Mouse (Mus musculus) liver, embryonic 14.5 days (tissue): ENCODE data around the gene Pemt. TPM values are rescaled to one million over a fixed set of nuclear protein-coding genes. Genes with fewer than 3 reads are reported as not detected.

Experiments
- ATAC-seq: fragments of 200-750 bp; cut with Nextera tagmentation; 2 replicates; pipeline ENCODE4 v1.8.0; 2017; ENCODE audit warnings: moderate number of reproducible peaks, mild to moderate bottlenecking, moderate library complexity; ENCODE audit not compliant: insufficient read depth
- DNase-seq, 3 experiments: peaks; one replicate each; pipeline ENCODE4 v3.0.0-alpha.2; 2012 to 2013; ENCODE audit warnings: low read depth in 3 of 3, low spot score in 3 of 3
- H3K27ac ChIP-seq: fragments of 300-500 bp; sonication (generic); 2 replicates; pipeline ENCODE4 v1.5.1; 2014; ENCODE audit warnings: moderate library complexity, mild to moderate bottlenecking, control low read depth, inconsistent platforms
- H3K27me3 ChIP-seq: fragments of 300-500 bp; sonication (generic); 2 replicates; pipeline ENCODE4 v1.6.1; 2014; ENCODE audit warnings: mild to moderate bottlenecking, low read length, moderate library complexity; ENCODE audit not compliant: control insufficient read depth, insufficient read depth
- H3K36me3 ChIP-seq: fragments of 300-500 bp; sonication (generic); replicated peaks from 2 replicates; pipeline ENCODE4 v1.6.1; 2014; ENCODE audit warnings: low read depth; ENCODE audit not compliant: control insufficient read depth, insufficient read depth
- H3K4me1 ChIP-seq, 2 experiments: fragments of 200-500 bp in 1 of 2; fragments of 300-500 bp in 1 of 2; sonication (generic) in 1 of 2; replicated peaks; 2 replicates each; pipeline ENCODE4 v1.6.1; 2012 to 2014; ENCODE audit warnings: antibody characterized with exemption in 1 of 2, inconsistent platforms in 1 of 2, low read length in 1 of 2; ENCODE audit not compliant: control insufficient read depth in 2 of 2, insufficient read depth in 2 of 2
- H3K4me2 ChIP-seq: fragments of 300-500 bp; sonication (generic); 2 replicates; pipeline ENCODE4 v1.6.1; 2014; ENCODE audit warnings: low read depth, mild to moderate bottlenecking, control low read depth, moderate library complexity
- H3K4me3 ChIP-seq, 2 experiments: fragments of 200-500 bp in 1 of 2; fragments of 300-500 bp in 1 of 2; sonication (generic) in 1 of 2; 2 replicates each; pipeline ENCODE4 v1.5.1; 2012 to 2014; ENCODE audit warnings: low read depth in 2 of 2, low read length in 2 of 2, mild to moderate bottlenecking in 2 of 2, control low read depth in 1 of 2, inconsistent platforms in 1 of 2, moderate library complexity in 1 of 2; ENCODE audit not compliant: insufficient read depth in 1 of 2
- H3K9ac ChIP-seq: fragments of 300-500 bp; sonication (generic); replicated peaks from 2 replicates; pipeline ENCODE4 v1.6.1; 2014; ENCODE audit warnings: mild to moderate bottlenecking, control low read depth, moderate library complexity
- H3K9me3 ChIP-seq: fragments of 300-500 bp; sonication (generic); 2 replicates; pipeline ENCODE4 v1.6.1; 2016; ENCODE audit warnings: low read length, mixed read lengths; ENCODE audit not compliant: control insufficient read depth
- CTCF ChIP-seq: IDR thresholded peaks from 2 replicates; pipeline ENCODE4 v1.5.1; 2016; ENCODE audit warnings: antibody characterized with exemption, low read depth, control low read depth
- EP300 ChIP-seq: IDR thresholded peaks from 2 replicates; pipeline ENCODE4 v1.6.1; 2016; ENCODE audit warnings: antibody characterized with exemption, low read depth
- WGBS: fragments of 180-500 bp; shearing (Covaris S2); extraction: QIAGEN DNeasy Blood & Tissue Kit; methylation state at CpG from one replicate; pipeline ENCODE4 v1.1.7; 2014; ENCODE audit not compliant: insufficient replicate concordance; 5-methylcytosine and 5-hydroxymethylcytosine counted together
- polyA plus RNA-seq, 2 experiments: library from polyadenylated mRNA; depleted of rRNA in 1 of 2; stranded (reverse) in 1 of 2; unstranded in 1 of 2; fragments of >200 nt; fragmentation: Nextera tagmentation in 1 of 2; extraction: Ambion mirVana in 1 of 2; gene quantifications; 2 replicates each; pipeline versions ENCODE4 v1.2.1 to v1.2.3; 2012 to 2014

The Pemt gene
- polyA plus RNA-seq, 2 experiments: 5.2 to 9.0 TPM

DNA sequence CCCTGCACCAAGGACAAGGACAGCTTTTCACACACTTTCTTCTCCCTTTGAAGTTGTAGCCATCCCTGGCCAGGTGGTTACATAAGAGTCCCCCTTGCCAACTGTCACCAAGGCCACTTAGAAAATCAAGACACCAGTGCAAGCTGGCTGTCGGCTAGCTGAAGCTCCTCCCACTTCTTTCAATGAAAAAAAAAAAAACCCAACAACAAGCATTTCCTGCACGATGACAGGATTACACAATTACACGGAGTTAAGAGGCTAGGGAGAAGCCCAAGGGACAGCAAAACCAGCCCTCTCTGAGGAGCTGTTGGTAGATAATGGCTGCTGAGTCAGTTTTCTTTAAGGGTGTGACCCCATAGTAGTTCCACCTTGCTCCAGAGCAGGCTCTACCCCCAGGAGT lies 104.9 kb downstream of the Pemt start:
- Histone ChIP-seq H3K9me3 (no peaks in the 10 kb centered on the region), H3K4me2 (peak overlapping the region; percentile 31), H3K27ac (peak overlapping the region; percentile 45), H3K36me3 (no peaks in the 10 kb centered on the region), H3K9ac (no peak overlapping the region; the same call in 1 of the 2 replicates), H3K4me1 (peaks cover 16 to 23% of the 10 kb centered on the region in 2 experiments), H3K27me3 (no peaks in the 10 kb centered on the region), H3K4me3 (no peak overlapping the region)
- DNase-seq (peak in 1 of 3 experiments; percentile 42), ATAC-seq (peak; percentile 74; the same call in 1 of the 2 replicates)
- WGBS: 2% methylated on average over 3 of the region's 3 CpGs
- TF ChIP-seq EP300: no peak
- no peak for TF ChIP-seq CTCF

DNA sequence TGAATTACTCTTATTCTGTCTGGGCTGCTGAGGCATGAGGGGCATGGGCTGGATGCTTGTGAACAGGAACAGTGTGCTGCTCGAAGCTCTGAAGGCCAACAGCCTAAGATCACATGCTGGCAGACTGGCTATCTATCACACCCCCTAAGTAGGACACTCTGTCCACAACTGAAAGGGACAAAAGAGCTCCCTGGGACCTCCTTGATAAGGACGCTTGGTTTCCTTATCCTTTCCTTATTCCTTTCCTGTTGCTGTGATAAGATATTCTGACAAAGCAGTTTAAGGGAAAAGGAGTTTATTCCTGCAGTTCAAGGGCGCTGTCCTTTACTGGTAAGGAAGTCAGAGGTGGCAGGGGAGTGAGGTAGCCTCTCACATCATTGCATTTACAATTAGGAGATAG lies 105.6 kb downstream of the Pemt start:
- Histone ChIP-seq H3K36me3 (no peaks in the 10 kb centered on the region), H3K9ac (no peak overlapping the region), H3K9me3 (no peaks in the 10 kb centered on the region), H3K4me3 (no peak overlapping the region), H3K4me2 (no peak overlapping the region), H3K27me3 (no peaks in the 10 kb centered on the region), H3K27ac (no peak overlapping the region), H3K4me1 (peaks cover 16 to 23% of the 10 kb centered on the region in 2 experiments)
- peak; percentile 40; the same call in 1 of the 2 replicates for ATAC-seq
- TF ChIP-seq CTCF (no peak), EP300 (peak; percentile 31; the same call in 1 of the 2 replicates)
- DNase-seq: no peak
- WGBS: 25% methylated on average over 3 of the region's 3 CpGs

DNA sequence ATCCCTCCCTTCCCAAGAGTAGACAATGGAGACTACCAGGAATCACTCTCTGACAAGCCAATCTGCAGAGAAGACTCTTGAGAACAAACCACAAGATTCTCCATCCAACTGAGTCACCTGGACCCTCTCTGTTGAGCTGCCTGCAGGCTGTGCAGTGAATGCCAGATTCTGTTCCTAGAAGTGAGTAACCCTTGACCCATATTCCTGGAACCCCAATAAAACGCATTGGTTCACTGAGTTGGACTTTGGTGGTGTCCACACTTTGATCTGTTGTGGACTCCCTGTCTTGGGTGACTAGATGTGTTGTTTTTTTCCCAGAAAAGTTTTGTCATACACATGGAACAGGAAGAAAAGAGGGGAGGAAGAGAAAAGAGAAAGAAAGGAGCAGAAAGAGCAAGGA lies 106.5 kb downstream of the Pemt start:
- no peak overlapping the region for H3K27ac ChIP-seq
- H3K4me2 ChIP-seq: no peak overlapping the region
- peaks cover 16 to 23% of the 10 kb centered on the region in 2 experiments for H3K4me1 ChIP-seq
- no peak overlapping the region for H3K9ac ChIP-seq
- 58% methylated on average over 1 of the region's 1 CpGs for WGBS
- no peaks in the 10 kb centered on the region for H3K9me3 ChIP-seq
- TF ChIP-seq CTCF (no peak), EP300 (no peak)
- H3K36me3 ChIP-seq: no peaks in the 10 kb centered on the region
- no peaks in the 10 kb centered on the region for H3K27me3 ChIP-seq
- H3K4me3 ChIP-seq: no peak overlapping the region
- DNase-seq (no peak), ATAC-seq (no peak)

DNA sequence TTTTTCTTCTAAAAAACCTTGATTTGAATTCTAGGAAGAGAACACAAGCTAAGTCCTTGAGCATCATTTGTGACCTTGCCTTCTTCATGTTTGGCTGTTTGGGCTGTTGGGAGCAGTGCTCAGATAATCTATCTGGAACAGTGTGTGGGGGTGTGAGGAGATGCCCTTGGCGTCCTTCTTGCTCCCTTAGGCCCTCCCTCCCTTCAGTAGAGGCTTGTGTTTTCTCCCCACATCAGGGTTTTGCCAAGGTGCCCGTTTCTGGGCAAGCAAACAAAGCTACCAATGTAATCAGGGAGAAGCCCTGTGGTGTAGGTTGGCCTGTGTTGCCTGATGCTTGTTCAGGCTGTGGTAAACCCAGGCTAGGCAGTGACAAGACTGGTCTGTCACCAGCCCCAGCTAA lies 108.7 kb downstream of the Pemt start:
- TF ChIP-seq CTCF: no peak
- no peak for TF ChIP-seq EP300
- DNase-seq (no peak), ATAC-seq (no peak)
- no peaks in the 10 kb centered on the region for H3K9me3 ChIP-seq
- 15% methylated on average over 2 of the region's 2 CpGs for WGBS
- H3K27ac ChIP-seq: no peak overlapping the region
- no peak overlapping the region for H3K9ac ChIP-seq
- H3K4me1 ChIP-seq: peaks cover 16 to 23% of the 10 kb centered on the region in 2 experiments
- H3K4me3 ChIP-seq: no peak overlapping the region
- no peak overlapping the region for H3K4me2 ChIP-seq
- no peaks in the 10 kb centered on the region for H3K36me3 ChIP-seq
- no peaks in the 10 kb centered on the region for H3K27me3 ChIP-seq

DNA sequence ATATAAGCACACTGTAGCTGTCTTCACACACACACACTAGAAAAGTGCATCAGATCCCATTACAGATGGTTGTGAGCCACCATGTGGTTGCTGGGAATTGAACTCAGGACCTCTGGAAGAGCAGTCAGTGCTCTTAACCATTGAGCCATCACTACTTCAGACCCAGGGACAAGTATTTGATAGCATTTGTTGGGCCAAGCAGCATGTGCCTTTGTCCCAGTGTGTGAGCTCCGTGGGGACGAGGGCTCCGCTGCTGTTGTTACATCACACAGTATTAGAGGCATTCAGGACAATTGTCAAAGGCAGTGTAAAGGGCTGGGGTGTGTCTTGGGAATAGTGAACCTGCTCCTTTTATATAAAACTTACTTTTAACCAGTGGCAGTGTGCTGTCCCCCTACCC lies 109.3 kb downstream of the Pemt start:
- Histone ChIP-seq H3K4me3 (no peak overlapping the region), H3K4me2 (no peak overlapping the region), H3K36me3 (no peaks in the 10 kb centered on the region), H3K27ac (no peak overlapping the region), H3K27me3 (no peaks in the 10 kb centered on the region), H3K9me3 (no peaks in the 10 kb centered on the region), H3K4me1 (peaks cover 16 to 19% of the 10 kb centered on the region in 2 experiments), H3K9ac (no peak overlapping the region)
- TF ChIP-seq CTCF: no peak
- TF ChIP-seq EP300: no peak
- ATAC-seq (no peak), DNase-seq (no peak)
- WGBS: 77% methylated on average over 3 of the region's 3 CpGs
